Mouse (Mus musculus): ENCODE measurements at regions not wholly inside any gene's neighbourhood (a gene's known extent, or its start where the extent isn't known, plus 50 kb on each side); places are given as distances from the start of the nearest gene placed in this dataset.

- TF ChIP-seq CTCF (IDR thresholded peaks at IDR 0.05; ENCODE audit: borderline replicate concordance, insufficient read depth, low read length) = no peak
- TF ChIP-seq POLR2A (IDR thresholded peaks at IDR 0.05; ENCODE audit: low read depth, low read length) = no peak
Measured at GRCm38 (mm10) chr4:72437367-72437766, 236.6 kb upstream of the Tle1 start.
